Mouse (Mus musculus) kidney, adult 2 months (tissue): ENCODE measurements around the gene Borcs7.

ENCODE experiments used
- CTCF ChIP-seq: fragments of 200-500 bp; conservative IDR thresholded peaks from 2 replicates; pipeline ENCODE4 v1.5.1; 2011; ENCODE audit warnings: low read depth, mild to moderate bottlenecking, control low read depth, low read length, moderate library complexity, mixed read lengths; ENCODE audit not compliant: insufficient read depth, insufficient read length
- POLR2A ChIP-seq: fragments of 200-500 bp; IDR thresholded peaks from one replicate; pipeline ENCODE4 v1.6.1; 2011; ENCODE audit warnings: low read depth, low read length, control low read depth

GRCm38 (mm10) chr19:46653616-46654235 lies 36.0 kb upstream of the Borcs7 start:
- TF ChIP-seq POLR2A (no peak), CTCF (no peak)
